Mouse (Mus musculus): ENCODE results near the gene Vinac1. TPM values are rescaled to one million over a fixed set of nuclear protein-coding genes. Genes with fewer than 3 reads are reported as not detected.
A peak's percentile ranks its signal among the peaks of the same experiment; 100 is the strongest.

Gene Vinac1
- polyA plus RNA-seq, 1 experiment from 2014 or later, result 0.10 TPM

GRCm38 (mm10) chr2:129065437-129066282, 17.7 kb upstream of the Vinac1 start, which contains the start of gene Ttl:
Gene Ttl, plus strand, starts transcription at chr2:129065942.
- Histone ChIP-seq H3K9me3 (no peaks in the 10 kb centered on the region), H3K27me3 (ENCODE audit: insufficient read depth, poor library complexity, severe bottlenecking) (peaks cover 3% of the 10 kb centered on the region; the same call in 1 of the 2 replicates), H3K27ac (peak within 1 kb of the TSS; percentile 91), H3K4me1 (replicated peaks) (peaks cover 24% of the 10 kb centered on the region), H3K4me3 (peak within 1 kb of the TSS; percentile 86), H3K36me3 (peaks cover 24% of the 10 kb centered on the region)
- WGBS, result 2% methylated on average over 62 of the region's 62 CpGs
- DNase-seq (ENCODE audit: low spot score), result peak; percentile 81

- Histone ChIP-seq H3K9me3 (peaks cover 10% of the 10 kb centered on the region), H3K27me3 (ENCODE audit: insufficient read depth, poor library complexity, severe bottlenecking) (peaks cover 3% of the 10 kb centered on the region; the same call in 1 of the 2 replicates), H3K27ac (no peak overlapping the region), H3K4me1 (replicated peaks) (peaks cover 13% of the 10 kb centered on the region), H3K36me3 (no peaks in the 10 kb centered on the region; the same call in 1 of the 2 replicates), H3K4me3 (no peak overlapping the region)
- no peak for DNase-seq (ENCODE audit: low spot score)
- WGBS, result 79% methylated on average over 10 of the region's 10 CpGs
Measured at GRCm38 (mm10) chr2:129061456-129062059, 13.6 kb upstream of the Vinac1 start.

- H3K4me1 ChIP-seq (replicated peaks), result no peaks in the 10 kb centered on the region
- H3K27me3 ChIP-seq (ENCODE audit: insufficient read depth, poor library complexity, severe bottlenecking), result no peaks in the 10 kb centered on the region
- H3K27ac ChIP-seq, result no peak overlapping the region
- WGBS, result 87% methylated on average over 6 of the region's 6 CpGs
- no peak for DNase-seq (ENCODE audit: low spot score)
- H3K9me3 ChIP-seq, result peaks cover 14% of the 10 kb centered on the region
- no peak overlapping the region for H3K4me3 ChIP-seq
- H3K36me3 ChIP-seq, result no peaks in the 10 kb centered on the region; the same call in 1 of the 2 replicates
Measured at GRCm38 (mm10) chr2:129057920-129058361, 10.0 kb upstream of the Vinac1 start.

- peaks cover 14% of the 10 kb centered on the region for H3K9me3 ChIP-seq
- no peaks in the 10 kb centered on the region for H3K27me3 ChIP-seq (ENCODE audit: insufficient read depth, poor library complexity, severe bottlenecking)
- H3K27ac ChIP-seq, result no peak overlapping the region
- 96% methylated on average over 8 of the region's 8 CpGs for WGBS
- no peak overlapping the region for H3K4me3 ChIP-seq
- DNase-seq (ENCODE audit: low spot score), result no peak
- no peaks in the 10 kb centered on the region; the same call in 1 of the 2 replicates for H3K36me3 ChIP-seq
- no peaks in the 10 kb centered on the region for H3K4me1 ChIP-seq (replicated peaks)
Measured at GRCm38 (mm10) chr2:129057256-129057655, 9.3 kb upstream of the Vinac1 start.

GRCm38 (mm10) chr2:129056597-129056996, 8.6 kb upstream of the Vinac1 start:
- 38% methylated on average over 9 of the region's 9 CpGs for WGBS
- Histone ChIP-seq H3K4me1 (replicated peaks) (no peaks in the 10 kb centered on the region), H3K36me3 (no peaks in the 10 kb centered on the region; the same call in 1 of the 2 replicates), H3K27ac (no peak overlapping the region), H3K27me3 (ENCODE audit: insufficient read depth, poor library complexity, severe bottlenecking) (no peaks in the 10 kb centered on the region), H3K4me3 (no peak overlapping the region), H3K9me3 (peaks cover 14% of the 10 kb centered on the region)
- DNase-seq (ENCODE audit: low spot score), result peak; percentile 36

- Histone ChIP-seq H3K27ac (no peak overlapping the region), H3K4me1 (replicated peaks) (no peaks in the 10 kb centered on the region), H3K9me3 (peaks cover 14% of the 10 kb centered on the region), H3K27me3 (ENCODE audit: insufficient read depth, poor library complexity, severe bottlenecking) (no peaks in the 10 kb centered on the region), H3K36me3 (no peaks in the 10 kb centered on the region; the same call in 1 of the 2 replicates), H3K4me3 (no peak overlapping the region)
- no peak for DNase-seq (ENCODE audit: low spot score)
- WGBS, result 92% methylated on average over 6 of the region's 6 CpGs
Measured at GRCm38 (mm10) chr2:129055741-129056140, 7.8 kb upstream of the Vinac1 start.

- Histone ChIP-seq H3K9me3 (peaks cover 6% of the 10 kb centered on the region; the same call in 1 of the 2 replicates), H3K4me3 (no peak overlapping the region), H3K27ac (no peak overlapping the region), H3K36me3 (no peaks in the 10 kb centered on the region), H3K4me1 (replicated peaks) (no peaks in the 10 kb centered on the region), H3K27me3 (ENCODE audit: insufficient read depth, poor library complexity, severe bottlenecking) (no peaks in the 10 kb centered on the region)
- 83% methylated on average over 4 of the region's 4 CpGs for WGBS
- no peak for DNase-seq (ENCODE audit: low spot score)
Measured at GRCm38 (mm10) chr2:129052451-129052983, 4.5 kb upstream of the Vinac1 start.

GRCm38 (mm10) chr2:129046846-129047196, 1.2 kb downstream of the Vinac1 start:
- H3K9me3 ChIP-seq, result no peaks in the 10 kb centered on the region
- H3K36me3 ChIP-seq, result no peaks in the 10 kb centered on the region
- no peak for DNase-seq (ENCODE audit: low spot score)
- no peak overlapping the region for H3K27ac ChIP-seq
- H3K4me1 ChIP-seq (replicated peaks), result no peaks in the 10 kb centered on the region
- no peaks in the 10 kb centered on the region for H3K27me3 ChIP-seq (ENCODE audit: insufficient read depth, poor library complexity, severe bottlenecking)
- 88% methylated on average over 4 of the region's 4 CpGs for WGBS
- no peak overlapping the region for H3K4me3 ChIP-seq

- no peak for DNase-seq (ENCODE audit: low spot score)
- no peak overlapping the region for H3K27ac ChIP-seq
- H3K36me3 ChIP-seq, result no peaks in the 10 kb centered on the region
- no peak overlapping the region for H3K4me3 ChIP-seq
- H3K4me1 ChIP-seq (replicated peaks), result no peaks in the 10 kb centered on the region
- peaks cover 3% of the 10 kb centered on the region; the same call in 1 of the 2 replicates for H3K27me3 ChIP-seq (ENCODE audit: insufficient read depth, poor library complexity, severe bottlenecking)
- WGBS, result 83% methylated on average over 6 of the region's 6 CpGs
- H3K9me3 ChIP-seq, result no peaks in the 10 kb centered on the region
Measured at GRCm38 (mm10) chr2:129046172-129046845, 1.7 kb downstream of the Vinac1 start.

- no peak overlapping the region for H3K4me3 ChIP-seq
- peaks cover 56% of the 10 kb centered on the region for H3K27me3 ChIP-seq (ENCODE audit: insufficient read depth, poor library complexity, severe bottlenecking)
- H3K27ac ChIP-seq, result no peak overlapping the region
- H3K4me1 ChIP-seq (replicated peaks), result peaks cover 13% of the 10 kb centered on the region
- DNase-seq (ENCODE audit: low spot score), result no peak
- WGBS, result 33% methylated on average over 6 of the region's 6 CpGs
- no peaks in the 10 kb centered on the region for H3K9me3 ChIP-seq
- H3K36me3 ChIP-seq, result no peaks in the 10 kb centered on the region
Measured at GRCm38 (mm10) chr2:129040567-129040966, 7.4 kb downstream of the Vinac1 start.

GRCm38 (mm10) chr2:129038937-129039631, 8.9 kb downstream of the Vinac1 start:
- peak overlapping the region; percentile 82 for H3K27ac ChIP-seq
- no peaks in the 10 kb centered on the region for H3K36me3 ChIP-seq
- H3K27me3 ChIP-seq (ENCODE audit: insufficient read depth, poor library complexity, severe bottlenecking), result peaks cover 56% of the 10 kb centered on the region
- WGBS, result 3% methylated on average over 62 of the region's 62 CpGs
- DNase-seq (ENCODE audit: low spot score), result peak; percentile 62
- H3K9me3 ChIP-seq, result no peaks in the 10 kb centered on the region
- H3K4me1 ChIP-seq (replicated peaks), result peaks cover 13% of the 10 kb centered on the region
- peak overlapping the region; percentile 62 for H3K4me3 ChIP-seq

GRCm38 (mm10) chr2:129038426-129038936, 9.5 kb downstream of the Vinac1 start:
- Histone ChIP-seq H3K4me3 (peak overlapping the region; percentile 62), H3K27ac (no peak overlapping the region; the same call in 1 of the 2 replicates), H3K36me3 (no peaks in the 10 kb centered on the region), H3K4me1 (replicated peaks) (peaks cover 13% of the 10 kb centered on the region), H3K27me3 (ENCODE audit: insufficient read depth, poor library complexity, severe bottlenecking) (peaks cover 56% of the 10 kb centered on the region), H3K9me3 (no peaks in the 10 kb centered on the region)
- WGBS, result 36% methylated on average over 15 of the region's 15 CpGs
- no peak for DNase-seq (ENCODE audit: low spot score)

Data from hindbrain, embryonic 10.5 days (tissue).